8 mouse cellular contexts compared by ENCODE assay signal in the genomic region with DNA sequence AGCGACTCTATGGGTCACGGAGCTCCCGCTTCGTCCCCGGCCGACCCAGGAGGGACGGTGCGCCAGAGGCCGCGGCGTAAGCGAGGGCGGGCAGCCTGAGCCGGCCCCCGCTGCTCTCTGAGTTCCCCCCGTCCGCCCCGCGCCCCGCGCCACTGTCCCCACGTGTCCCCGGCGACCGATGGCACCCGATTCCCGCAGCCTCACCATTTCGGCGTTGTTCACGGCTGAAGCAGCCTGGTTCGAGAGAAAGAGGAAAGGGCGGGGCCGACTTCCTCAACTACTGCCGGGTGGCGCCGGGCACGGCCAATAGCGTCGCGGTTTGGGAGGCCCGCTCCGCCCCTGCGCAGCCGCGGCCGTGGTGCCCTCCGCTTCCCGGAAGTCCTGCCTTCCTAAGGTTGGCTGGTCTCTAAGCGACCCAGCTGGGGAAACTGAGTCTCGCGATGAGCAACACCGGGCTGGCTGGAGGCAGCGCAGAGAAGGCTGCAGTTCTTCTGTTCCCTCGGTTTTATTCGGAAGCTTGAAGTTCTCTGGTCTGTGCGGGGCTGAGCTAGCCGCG. TPM values are rescaled to one million over a fixed set of nuclear protein-coding genes. Genes with fewer than 3 reads are reported as not detected.
DNase-seq lines count a peak whose midpoint lies in the region; ATAC-seq and TF ChIP-seq lines count a peak whose summit lies in the region.

TSS of gene Arpc5l (plus strand) at position 469 of the 556 bp plus-strand sequence.

- WGBS in bone marrow, adult 2 months = under 1% methylated on average over 58 of the region's 58 CpGs
- WGBS in embryonic facial prominence, embryonic 15.5 days = under 1% methylated on average over 53 of the region's 58 CpGs
- WGBS in kidney, embryonic 14.5 days = under 1% methylated on average over 54 of the region's 58 CpGs
- under 1% methylated on average over 58 of the region's 58 CpGs for WGBS in limb, embryonic 15.5 days

- peak; percentile 3; the same call in 1 of the 2 replicates for TF ChIP-seq CTCF in bone marrow, adult 2 months (IDR thresholded peaks at IDR 0.05; ENCODE audit: control insufficient read depth, insufficient read depth, low read length)

- peak within 1 kb of the TSS; percentile 25 for H3K27ac ChIP-seq in bone marrow, adult 2 months (ENCODE audit: control insufficient read depth, insufficient read depth, low read depth, low read length, poor library complexity)
- peak within 1 kb of the TSS; percentile 92 for H3K27ac ChIP-seq in embryonic facial prominence, embryonic 15.5 days (replicated peaks)
- peak within 1 kb of the TSS; percentile 69 for H3K27ac ChIP-seq in kidney, embryonic 14.5 days (ENCODE audit: low read depth, low read length)
- peak within 1 kb of the TSS; percentile 93 for H3K27ac ChIP-seq in limb, embryonic 15.5 days

- peaks cover 34% of the 10 kb centered on the region for H3K36me3 ChIP-seq in embryonic facial prominence, embryonic 15.5 days
- peaks cover 40% of the 10 kb centered on the region for H3K36me3 ChIP-seq in kidney, embryonic 14.5 days (ENCODE audit: control insufficient read depth, insufficient read depth, low read length)
- peaks cover 36% of the 10 kb centered on the region for H3K36me3 ChIP-seq in limb, embryonic 15.5 days

- H3K4me3 ChIP-seq in bone marrow, adult 2 months (replicated peaks; ENCODE audit: control insufficient read depth, low read depth, low read length) = peak within 1 kb of the TSS; percentile 89
- H3K4me3 ChIP-seq in embryonic facial prominence, embryonic 15.5 days (replicated peaks) = peak within 1 kb of the TSS; percentile 83
- H3K4me3 ChIP-seq in kidney, embryonic 14.5 days (ENCODE audit: low read length) = peak within 1 kb of the TSS; percentile 91
- H3K4me3 ChIP-seq in limb, embryonic 15.5 days = peak within 1 kb of the TSS; percentile 68

- no peaks in the 10 kb centered on the region for H3K27me3 ChIP-seq in embryonic facial prominence, embryonic 15.5 days
- H3K27me3 ChIP-seq in kidney, embryonic 14.5 days (ENCODE audit: control insufficient read depth, insufficient read depth, low read length) = no peaks in the 10 kb centered on the region
- H3K27me3 ChIP-seq in limb, embryonic 15.5 days = no peaks in the 10 kb centered on the region

- peak within 1 kb of the TSS; percentile 89 for H3K9ac ChIP-seq in embryonic facial prominence, embryonic 15.5 days
- H3K9ac ChIP-seq in kidney, embryonic 14.5 days (ENCODE audit: low read depth, low read length) = peak within 1 kb of the TSS; percentile 93
- peak within 1 kb of the TSS; percentile 75 for H3K9ac ChIP-seq in limb, embryonic 15.5 days

- peak; percentile 88 for ATAC-seq in embryonic facial prominence, embryonic 15.5 days (ENCODE audit: insufficient number of reproducible peaks, low FRiP score, low TSS enrichment, low read depth)
- ATAC-seq in kidney, embryonic 14.5 days (ENCODE audit: low FRiP score, low TSS enrichment) = peak; percentile 84
- ATAC-seq in limb, embryonic 15.5 days (ENCODE audit: insufficient number of reproducible peaks, low FRiP score, low TSS enrichment, low read depth) = peak; percentile 83

- peaks cover 5% of the 10 kb centered on the region for H3K4me1 ChIP-seq in bone marrow, adult 2 months (ENCODE audit: control insufficient read depth, insufficient read depth, low read length)
- peaks cover 48% of the 10 kb centered on the region for H3K4me1 ChIP-seq in embryonic facial prominence, embryonic 15.5 days
- H3K4me1 ChIP-seq in kidney, embryonic 14.5 days (ENCODE audit: control insufficient read depth, insufficient read depth, low read length) = peaks cover 31% of the 10 kb centered on the region
- H3K4me1 ChIP-seq in limb, embryonic 15.5 days = peaks cover 44% of the 10 kb centered on the region

- no peaks in the 10 kb centered on the region for H3K9me3 ChIP-seq in embryonic facial prominence, embryonic 15.5 days (replicated peaks)
- no peaks in the 10 kb centered on the region for H3K9me3 ChIP-seq in kidney, embryonic 14.5 days (ENCODE audit: control insufficient read depth, low read length)
- no peaks in the 10 kb centered on the region for H3K9me3 ChIP-seq in limb, embryonic 15.5 days

- DNase-seq in 416B (ENCODE audit: low read depth) = peak; percentile 92
- peak; percentile 91 to 92 for DNase-seq in heart, adult 9 months (ENCODE audit: low spot score in 2 of 2)
- DNase-seq in monocyte, adult 2 months (ENCODE audit: low read depth in 1 of 2, low spot score in 2 of 2) = peak; percentile 68 to 79
- peak; percentile 92 to 93 for DNase-seq in spleen, postnatal 36 days (ENCODE audit: low spot score in 2 of 2)

- TF ChIP-seq POLR2A in bone marrow, adult 2 months (IDR thresholded peaks at IDR 0.05; ENCODE audit: borderline replicate concordance, control insufficient read depth, low read depth, low read length) = peak; percentile 58; the same call in 1 of the 2 replicates

- peak within 1 kb of the TSS; percentile 71 for H3K4me2 ChIP-seq in embryonic facial prominence, embryonic 15.5 days (replicated peaks)
- peak within 1 kb of the TSS; percentile 97 for H3K4me2 ChIP-seq in kidney, embryonic 14.5 days (replicated peaks; ENCODE audit: low read depth, low read length)
- peak within 1 kb of the TSS; percentile 70 for H3K4me2 ChIP-seq in limb, embryonic 15.5 days

RNA-seq across cellular contexts. Expression of gene Arpc5l, which starts in this region (rescaled TPM):
- polyA plus RNA-seq in bone marrow, adult 2 months (2011; ENCODE audit: insufficient read depth, insufficient read length, low replicate concordance, missing spikeins) = 42.4 and 71.5 TPM in 2 replicates
- polyA plus RNA-seq in embryonic facial prominence, embryonic 15.5 days (2015; fragmentation: Nextera tagmentation; extraction: Ambion mirVana) = 133 and 135 TPM in 2 replicates
- 139 and 148 TPM in 2 replicates for polyA plus RNA-seq in kidney, embryonic 14.5 days (2014; fragmentation: Nextera tagmentation; extraction: Ambion mirVana)
- 117 TPM in 2 replicates for polyA plus RNA-seq in limb, embryonic 15.5 days (2015; fragmentation: Nextera tagmentation; extraction: Ambion mirVana)

Comparison
In these comparisons a context has a peak if more than half of its experiments do, and no peak if none do; other contexts are left out.
1. Peak in every context shown above with its lines: DNase-seq, ATAC-seq, H3K4me3 ChIP-seq and H3K27ac ChIP-seq.
2. H3K27ac ChIP-seq: peak in every context shown above with its lines; median percentile 93 in limb, embryonic 15.5 days; 92 in embryonic facial prominence, embryonic 15.5 days; 69 in kidney, embryonic 14.5 days; 25 in bone marrow, adult 2 months.